Mouse (Mus musculus): ENCODE results near the gene Mog.

Gene Mog

DNA sequence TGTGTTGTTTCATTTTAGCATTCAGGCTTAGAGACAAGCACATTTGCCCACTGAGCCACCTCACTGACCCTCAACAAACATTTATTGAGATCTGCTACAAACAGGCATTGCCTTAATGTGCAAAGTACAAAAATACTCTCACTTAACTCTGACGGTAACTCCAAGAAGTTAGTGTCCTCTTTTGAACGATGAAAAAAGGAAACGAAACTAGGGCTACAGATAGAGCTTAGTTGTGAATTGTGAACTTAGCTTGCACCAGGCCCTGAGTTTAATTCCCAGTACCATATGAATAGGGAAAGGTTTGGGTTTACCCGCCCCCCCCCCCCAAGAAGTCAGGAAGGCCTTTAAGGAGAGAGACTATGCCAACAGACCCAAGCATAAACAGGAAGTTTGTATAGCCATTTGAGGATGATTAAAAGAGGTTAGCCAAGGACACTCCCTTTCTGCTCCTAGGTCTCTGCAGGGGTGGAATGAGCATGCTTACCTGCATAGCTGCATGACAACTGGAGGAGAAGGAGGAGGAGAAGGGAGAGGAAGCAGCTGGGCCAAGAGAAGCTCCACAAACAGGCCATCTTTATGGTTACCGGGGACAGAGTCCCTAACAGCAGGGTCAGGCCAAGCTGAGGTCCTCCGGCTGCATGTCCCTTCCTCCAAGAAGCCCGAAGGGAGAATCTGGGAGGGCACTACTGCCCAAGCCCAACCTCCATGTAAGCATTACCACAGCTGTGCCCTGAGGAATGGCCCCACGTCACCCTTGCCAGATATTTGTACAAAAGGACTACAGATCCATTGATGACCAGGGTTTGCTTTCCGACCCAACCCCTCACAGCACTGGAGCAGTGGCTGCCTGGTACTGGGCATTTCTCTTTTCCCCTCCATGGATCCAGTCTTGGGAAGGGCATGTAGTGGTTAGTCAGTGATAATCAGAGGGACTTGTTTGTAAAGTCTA, at the start of gene Mog:
Gene Mog (minus strand): TSS at position 771 of the 949 bp plus-strand sequence.
- peak; percentile 69 for DNase-seq (ENCODE audit: low read depth, low spot score)

DNA sequence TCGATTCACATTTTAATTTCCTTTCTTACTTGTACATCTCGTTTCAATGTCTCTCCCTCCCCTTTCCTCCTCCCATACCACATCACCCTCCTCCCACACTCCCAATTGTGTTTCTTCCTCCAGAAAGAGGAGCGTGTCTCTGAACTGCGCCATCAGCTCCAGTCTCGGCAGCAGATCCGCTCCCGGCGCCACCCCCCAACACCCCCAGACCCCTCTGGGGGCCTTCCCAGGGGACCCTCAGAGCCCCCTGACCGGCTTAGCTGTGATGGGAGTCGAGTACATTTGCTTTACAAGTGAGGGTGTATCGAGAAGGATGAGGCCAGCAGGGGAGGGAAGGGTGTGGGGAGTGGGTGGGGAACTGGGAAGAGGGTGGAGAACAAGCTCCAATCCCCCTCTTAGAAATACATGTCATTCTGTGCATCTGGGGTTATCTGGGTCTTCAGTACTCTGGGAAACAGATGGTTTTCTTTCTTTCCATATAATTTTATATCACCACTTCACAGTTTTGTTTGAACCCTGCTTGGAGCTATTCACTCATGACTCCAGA, 49.6 kb upstream of the Mog start:
- peak; percentile 58 for DNase-seq (ENCODE audit: low read depth, low spot score)

DNA sequence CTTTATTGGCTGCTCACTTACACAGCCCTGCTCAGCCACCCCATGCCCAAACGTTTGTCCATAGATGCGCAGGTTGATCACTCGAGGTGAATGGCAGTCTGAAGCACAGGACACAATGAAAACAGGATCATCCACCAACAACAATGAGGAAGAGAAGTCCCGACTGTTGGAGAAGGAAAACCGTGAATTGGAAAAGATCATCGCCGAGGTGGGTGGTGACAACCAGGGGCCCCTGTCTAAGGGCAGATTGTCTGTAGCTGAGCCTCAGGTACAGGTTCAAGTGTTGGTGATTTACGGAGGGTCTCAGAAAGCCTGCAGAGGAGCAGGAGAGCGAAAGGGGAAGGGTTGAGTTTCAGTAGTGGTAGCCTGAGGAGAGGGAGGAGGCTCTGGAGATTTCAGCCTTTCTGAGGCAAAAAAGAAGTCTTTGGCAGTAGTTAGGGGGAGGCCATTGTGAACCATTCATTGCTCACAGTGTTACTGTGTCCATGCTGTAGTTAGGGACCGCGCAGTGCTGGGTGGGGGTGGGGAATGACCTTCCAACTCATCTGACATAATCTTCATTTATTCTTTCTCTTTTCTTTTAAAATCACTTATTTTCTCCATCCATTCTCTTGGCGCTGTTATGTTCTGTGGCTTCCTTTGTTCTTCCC, 49.0 kb upstream of the Mog start:
- no peak for DNase-seq (ENCODE audit: low read depth, low spot score)

DNA sequence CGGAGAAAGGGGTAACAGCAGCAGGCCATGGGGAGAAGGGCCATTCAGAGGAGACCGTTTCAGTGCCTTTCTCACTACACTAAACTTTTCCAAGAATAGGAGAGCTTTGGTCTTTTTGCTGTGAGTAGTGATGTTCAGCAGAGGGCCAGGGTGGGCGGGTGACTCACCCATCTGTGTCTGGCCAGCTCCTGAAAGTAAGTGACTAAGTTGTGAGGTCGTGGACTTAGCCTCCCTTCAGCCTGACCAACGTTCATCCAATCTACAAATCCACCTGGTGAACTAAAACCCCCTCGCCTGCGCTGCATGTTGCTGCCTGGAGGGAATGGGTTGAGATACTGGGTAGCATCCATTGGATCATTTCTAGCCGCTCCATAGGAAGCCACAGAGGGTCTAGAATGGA, 46.9 kb upstream of the Mog start:
- DNase-seq (ENCODE audit: low read depth, low spot score): no peak

DNA sequence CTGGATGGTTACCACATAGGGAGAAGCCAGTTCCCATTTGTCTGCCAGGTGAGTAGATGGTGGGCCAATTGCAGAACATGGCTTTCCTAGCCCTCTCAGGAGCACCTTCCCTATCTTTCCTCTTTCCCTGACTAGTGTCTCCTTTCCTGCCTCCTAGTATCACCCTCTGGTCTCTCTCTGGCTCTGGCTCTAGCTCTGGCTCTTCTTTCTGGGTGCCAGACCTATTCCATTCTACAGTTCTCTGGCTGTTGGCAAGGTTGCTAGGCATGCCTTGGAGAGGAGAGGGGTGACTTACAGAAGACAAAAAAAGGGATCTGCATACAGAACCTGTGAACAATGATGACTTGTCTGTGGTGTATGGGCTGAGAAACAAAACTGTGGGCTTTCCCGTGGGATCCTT, 44.7 kb upstream of the Mog start:
- no peak for DNase-seq (ENCODE audit: low read depth, low spot score)

DNA sequence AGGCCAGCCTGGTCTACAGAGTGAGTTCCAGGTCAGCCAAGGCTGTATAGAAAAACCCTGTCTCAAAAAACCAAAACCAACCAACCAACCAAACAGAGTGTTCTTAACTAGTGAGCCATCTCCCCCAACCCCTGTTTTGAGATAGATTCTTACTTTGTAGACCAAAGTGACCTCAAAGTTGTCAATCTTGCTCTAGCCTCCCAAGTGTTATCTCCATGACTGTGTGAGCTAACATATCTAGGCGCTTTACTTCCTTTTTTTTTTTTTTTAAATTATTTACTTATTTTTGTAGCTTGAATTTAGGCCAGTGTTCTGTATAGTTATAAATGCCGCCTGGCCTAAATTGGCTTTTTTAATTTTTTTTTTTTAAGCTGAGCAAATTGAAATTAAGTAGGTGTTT, 42.8 kb upstream of the Mog start:
- DNase-seq (ENCODE audit: low read depth, low spot score): no peak

DNA sequence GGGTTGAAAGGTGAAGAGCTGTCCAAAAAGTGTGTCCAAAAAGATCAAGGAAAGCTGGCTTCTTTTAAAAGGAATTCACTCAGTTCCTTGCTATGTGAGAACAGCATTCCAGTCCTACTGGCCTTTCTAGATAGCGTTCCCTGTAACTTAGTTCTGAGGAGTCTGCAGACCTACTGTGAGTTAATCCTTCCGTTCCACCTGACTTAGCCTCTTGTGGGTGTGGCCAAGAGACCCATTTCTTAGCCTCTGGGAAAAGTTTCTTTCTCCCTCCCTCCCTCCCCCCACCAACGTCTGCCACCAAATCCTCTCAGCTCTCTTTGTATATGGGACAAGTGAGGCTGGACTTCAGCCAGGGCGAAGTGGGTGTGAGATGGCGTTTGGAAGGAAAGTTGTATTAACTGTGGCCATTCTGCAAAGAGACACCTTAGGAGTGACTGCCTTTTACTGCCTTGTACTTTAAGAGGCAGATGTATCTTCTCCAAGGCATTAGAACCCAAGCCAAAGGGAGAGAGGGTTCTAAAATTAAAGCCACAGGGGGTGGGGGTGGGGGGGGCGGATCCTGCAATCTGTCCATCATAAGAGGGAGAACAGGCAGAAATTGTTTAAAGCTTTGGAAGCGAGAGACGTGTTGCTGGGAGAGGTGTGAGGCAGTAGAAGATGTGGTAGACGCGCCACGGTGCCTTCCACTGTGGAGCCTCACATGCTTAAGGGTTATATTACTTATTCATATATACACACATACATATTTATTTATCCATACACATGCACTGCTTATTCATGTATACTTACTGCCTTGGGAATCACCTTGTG, 40.7 kb upstream of the Mog start:
- DNase-seq (ENCODE audit: low read depth, low spot score): no peak

DNA sequence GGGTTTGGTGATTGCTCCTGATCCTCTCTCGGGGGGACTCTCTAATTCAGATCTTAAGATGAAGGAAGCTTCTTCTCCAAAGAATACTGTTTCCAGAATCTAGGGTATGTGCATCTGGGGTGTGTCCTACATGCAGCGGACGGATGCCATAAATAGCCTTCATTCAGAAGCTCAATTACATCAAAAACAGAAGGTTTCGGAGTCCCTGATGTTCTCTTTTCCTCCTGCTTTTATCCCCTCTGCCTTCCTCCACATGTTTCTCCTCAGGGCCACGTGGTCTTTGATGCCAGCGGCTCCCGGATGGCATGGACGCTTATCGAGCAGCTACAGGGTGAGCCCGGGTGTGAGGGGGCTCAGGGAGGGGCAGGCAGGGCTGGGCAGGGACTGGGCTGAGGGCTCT, 39.9 kb upstream of the Mog start:
- DNase-seq (ENCODE audit: low read depth, low spot score): no peak

DNA sequence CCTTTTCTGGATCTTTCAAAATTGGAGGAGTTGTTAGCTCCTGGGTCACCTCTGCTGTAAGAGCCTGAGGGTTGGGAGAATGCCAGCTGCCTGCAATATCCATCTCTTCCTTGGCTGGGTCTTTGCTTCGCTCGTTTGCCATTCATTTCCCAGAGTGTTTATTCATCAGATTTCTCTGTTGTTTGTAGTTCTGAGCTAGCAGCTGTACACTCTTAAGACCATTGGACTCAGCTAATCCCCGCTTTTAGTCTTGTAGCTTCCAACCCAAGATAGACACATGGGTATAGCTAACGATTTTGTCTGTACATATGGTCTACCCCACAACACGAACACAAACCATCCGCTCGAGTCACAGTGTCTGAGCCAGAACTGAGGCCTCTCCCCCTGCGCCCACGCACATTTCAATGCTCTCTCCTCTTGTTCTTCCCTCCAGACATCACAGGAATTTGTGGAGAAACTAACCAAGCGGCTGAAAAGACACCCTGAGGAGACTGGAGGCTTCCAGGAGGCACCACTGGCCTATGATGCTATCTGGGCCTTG, 39.0 kb upstream of the Mog start:
- peak; percentile 83 for DNase-seq (ENCODE audit: low read depth, low spot score)

DNA sequence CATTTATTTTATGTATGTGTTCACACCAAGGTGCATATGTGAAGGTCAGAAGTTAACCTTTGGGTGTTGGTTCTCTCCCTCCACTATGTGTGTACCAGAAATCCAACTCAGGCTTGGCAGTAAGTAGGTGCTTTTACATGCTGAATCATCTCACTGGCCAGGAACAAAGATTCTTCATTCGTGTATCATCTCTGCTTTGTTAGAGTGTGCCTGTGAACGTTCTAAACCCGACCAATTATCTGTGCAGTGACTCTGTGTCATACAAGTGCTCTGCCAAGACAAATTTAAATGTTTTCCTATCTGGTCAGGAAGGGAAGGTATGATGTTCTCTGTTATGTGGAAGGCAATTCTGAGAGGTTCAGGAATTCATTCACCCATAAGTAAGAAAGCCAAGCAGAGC, 38.2 kb upstream of the Mog start:
- no peak for DNase-seq (ENCODE audit: low read depth, low spot score)

DNA sequence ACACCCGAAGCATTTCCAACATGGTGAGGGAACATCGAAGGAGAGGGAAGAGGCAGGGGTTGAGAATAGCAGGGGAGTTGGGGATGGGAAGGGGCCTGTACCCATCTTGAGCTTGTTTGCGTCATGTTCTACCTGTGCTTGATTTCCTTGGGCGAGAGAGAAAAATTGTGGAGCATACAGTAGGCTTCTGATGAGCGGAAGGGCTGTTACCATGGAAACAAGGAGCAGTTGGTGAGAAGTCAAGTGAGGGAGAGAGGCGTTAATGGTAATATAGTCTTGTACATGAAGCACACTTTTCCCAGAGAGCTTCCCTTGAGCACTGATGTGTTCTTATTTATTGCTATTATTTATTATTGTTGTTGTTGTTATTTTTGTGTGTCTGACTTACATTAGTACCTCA, 33.8 kb upstream of the Mog start:
- DNase-seq (ENCODE audit: low read depth, low spot score): peak; percentile 61

DNA sequence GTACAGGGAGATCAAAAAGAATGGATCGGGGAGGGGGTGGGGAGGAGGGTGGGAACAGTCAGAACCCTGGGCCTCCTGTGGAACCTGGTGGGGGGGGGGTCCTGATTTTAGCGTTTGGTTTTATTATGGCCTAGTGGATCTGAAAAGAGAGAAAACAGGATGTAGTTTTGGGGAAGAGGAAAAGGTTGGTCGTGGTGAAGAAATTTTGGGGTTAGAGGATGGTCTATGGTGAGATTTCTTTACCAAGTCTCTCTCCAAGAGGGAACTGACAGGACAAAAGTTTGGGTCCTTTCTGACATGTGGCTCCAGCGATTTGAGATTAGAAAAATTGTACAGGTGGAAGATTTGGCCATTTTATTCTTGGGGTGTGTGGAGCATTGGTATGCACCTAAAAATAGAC, 28.5 kb upstream of the Mog start:
- no peak for DNase-seq (ENCODE audit: low read depth, low spot score)

DNA sequence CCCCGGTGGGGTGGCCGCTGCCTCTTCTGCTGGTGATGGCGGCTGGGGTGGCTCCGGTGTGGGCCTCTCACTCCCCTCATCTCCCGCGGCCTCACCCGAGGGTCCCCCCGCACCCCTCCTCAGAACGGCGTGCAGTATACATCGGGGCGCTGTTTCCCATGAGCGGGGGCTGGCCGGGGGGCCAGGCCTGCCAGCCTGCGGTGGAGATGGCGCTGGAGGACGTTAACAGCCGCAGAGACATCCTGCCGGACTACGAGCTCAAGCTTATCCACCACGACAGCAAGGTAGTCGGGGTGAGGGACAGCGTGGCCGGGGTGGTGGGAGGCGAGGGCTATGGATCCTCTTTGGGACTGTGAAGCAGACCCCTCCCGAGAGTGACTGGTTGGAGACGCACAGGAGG, 27.7 kb upstream of the Mog start:
- DNase-seq (ENCODE audit: low read depth, low spot score): no peak

DNA sequence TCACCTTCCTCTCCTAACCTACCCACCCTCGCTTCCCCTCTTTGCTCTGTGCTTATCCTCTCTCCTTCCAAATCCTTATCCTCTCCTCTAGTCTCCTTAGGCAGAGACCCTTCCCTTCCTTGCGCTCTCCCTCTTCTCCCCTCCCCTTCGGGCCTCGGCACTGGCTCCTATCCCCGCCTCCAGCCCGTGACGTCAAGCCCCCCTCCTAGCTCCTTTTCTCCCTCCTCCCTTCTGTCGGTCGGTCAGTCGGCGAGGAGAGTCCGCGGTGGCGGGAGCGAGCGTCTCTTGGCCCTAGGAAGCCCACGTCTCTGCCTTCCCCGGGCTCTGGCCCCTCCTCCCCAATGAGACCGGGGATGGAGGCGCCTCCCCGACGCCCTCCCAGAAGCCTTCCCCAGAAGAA, 27.2 kb upstream of the Mog start:
- peak; percentile 86 for DNase-seq (ENCODE audit: low read depth, low spot score)

DNA sequence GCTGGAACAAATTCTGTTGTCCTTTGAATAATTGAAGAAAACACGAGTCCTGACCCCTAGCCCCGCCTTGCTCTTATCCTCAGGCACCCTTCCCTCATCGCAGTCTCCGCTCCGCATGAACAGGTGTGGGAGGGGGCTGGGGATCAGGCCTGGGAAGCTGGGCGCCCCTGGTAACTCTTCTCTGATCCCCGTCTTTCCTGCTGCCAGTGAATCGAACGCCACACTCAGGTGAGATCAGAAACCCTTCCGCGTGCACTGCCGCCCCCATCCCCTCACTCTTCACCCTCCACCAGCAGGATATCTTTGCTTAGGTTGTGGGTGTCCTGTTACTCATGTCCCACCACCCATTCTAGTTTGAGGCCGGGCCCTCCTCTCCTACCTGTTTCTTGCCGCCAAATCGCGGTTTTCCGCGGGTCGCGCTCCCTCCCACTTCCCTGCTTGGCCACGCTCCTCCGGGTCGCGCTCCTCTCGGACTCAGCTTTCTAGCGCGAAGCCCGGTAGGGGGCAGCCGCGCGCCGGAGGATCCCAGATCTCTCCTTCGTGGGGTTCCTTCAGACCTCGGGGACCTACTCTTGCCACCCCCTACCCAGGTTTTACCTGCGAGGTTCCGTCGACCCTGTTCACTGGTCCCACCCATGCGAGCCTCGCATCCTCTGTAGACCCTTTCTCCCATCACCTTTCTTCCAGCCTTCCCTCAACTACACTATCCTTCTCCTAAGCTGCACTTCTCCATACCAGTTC, 26.5 kb upstream of the Mog start:
- DNase-seq (ENCODE audit: low read depth, low spot score): no peak

DNA sequence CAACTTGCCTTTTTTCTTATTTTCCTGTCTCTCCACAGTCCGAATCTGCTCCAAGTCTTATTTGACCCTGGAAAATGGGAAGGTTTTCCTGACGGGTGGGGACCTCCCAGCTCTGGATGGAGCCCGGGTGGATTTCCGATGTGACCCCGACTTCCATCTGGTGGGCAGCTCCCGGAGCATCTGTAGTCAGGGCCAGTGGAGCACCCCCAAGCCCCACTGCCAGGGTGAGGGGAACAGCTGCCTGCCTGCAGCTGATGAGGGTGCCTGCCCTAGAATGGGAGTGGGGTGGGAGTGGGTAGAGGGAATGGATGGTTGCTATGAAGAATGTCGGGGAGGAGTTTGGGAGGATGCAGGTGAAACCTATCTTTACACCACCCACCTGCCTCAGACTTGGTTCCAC, 25.2 kb upstream of the Mog start:
- no peak for DNase-seq (ENCODE audit: low read depth, low spot score)

DNA sequence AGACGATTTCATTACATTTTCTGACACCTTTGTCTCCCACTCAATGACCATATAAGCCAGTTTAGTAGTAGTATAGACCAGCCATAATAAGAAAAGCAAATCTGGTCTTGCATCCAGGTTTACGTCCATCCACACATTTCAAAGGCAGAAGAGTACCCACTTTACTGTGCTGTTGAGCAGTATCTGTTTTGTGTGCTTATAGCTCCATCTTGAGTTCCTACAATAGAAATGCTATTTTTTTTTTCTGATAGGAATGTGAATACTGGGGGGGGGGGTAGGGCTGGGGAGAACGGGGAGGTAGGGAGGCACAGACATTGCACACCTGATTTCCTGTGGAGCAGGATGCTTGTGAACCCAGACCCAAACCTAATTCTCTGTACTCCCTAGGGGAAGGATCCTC, 24.8 kb upstream of the Mog start:
- DNase-seq (ENCODE audit: low read depth, low spot score): no peak

DNA sequence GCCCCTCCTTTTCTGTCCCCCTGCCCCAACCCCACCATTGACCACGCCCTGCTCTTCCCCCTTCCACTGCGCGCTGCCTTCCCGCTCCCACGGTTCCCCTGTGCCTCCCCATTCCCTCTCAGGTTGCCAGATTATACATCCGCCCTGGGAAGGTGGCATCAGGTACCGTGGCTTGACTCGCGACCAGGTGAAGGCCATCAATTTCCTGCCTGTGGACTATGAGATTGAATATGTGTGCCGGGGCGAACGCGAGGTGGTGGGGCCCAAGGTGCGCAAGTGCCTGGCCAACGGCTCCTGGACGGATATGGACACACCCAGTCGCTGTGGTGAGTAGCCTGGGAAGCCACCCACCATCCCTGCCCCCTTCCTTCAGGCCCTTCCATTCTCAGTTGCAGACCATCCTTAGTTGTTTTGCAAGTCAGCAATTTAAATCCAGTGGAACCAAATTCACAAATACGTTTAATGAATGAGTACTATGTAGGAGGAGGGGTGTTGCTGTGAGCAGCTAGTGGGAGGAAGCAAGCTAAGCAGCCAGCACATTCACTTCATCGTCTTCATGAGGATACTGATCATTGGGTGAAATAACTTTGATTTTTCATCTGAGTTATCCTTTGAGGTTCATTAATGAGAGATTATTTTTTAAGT, 24.3 kb upstream of the Mog start:
- DNase-seq (ENCODE audit: low read depth, low spot score): no peak

DNA sequence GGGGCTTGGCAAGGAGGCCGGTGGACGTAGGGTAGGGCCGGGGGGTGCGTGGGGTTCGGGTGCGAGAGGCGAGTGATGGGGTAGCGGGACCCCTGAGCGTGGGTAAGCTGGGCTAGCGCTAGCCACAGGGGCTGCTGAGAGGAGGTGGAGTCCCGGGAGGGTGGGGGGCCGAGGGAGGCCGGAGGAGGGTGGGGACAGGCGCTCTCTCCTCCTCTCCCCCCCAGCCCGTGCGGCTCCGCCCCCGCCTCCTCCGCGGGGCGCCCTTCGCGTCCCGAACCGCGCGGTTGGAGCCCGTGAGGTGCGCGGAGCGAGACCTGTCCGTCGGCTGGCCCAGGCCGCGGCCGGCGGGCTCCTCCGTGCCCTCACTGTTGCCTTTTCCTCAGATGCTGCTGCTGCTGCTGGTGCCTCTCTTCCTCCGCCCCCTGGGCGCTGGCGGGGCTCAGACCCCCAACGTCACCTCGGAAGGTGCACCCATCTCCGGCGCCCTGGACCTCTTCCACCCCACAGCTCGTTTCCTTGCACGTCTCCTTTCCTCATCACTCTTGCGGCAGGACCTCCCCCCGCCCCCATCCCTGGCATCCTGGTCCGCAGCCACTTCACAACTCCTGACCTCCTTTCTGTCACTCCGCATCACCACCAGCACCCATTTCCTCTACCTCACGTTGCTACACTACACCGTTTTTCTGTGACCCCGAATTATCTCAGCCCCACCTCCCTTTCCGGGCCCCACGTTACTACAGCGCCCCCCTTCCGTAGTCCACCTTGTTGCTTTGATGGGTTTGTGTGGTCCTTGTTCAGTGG, 23.3 kb upstream of the Mog start:
- DNase-seq (ENCODE audit: low read depth, low spot score): no peak
